ENCODE assay signal across 8 mouse cellular contexts in genomic region chr8:123981674-123982073, GRCm38 (mm10). TPM values are rescaled to one million over a fixed set of nuclear protein-coding genes. Genes with fewer than 3 reads are reported as not detected.
A peak's percentile ranks its signal among the peaks of the same experiment; 100 is the strongest.
DNase-seq lines count a peak whose midpoint lies in the region; ATAC-seq and TF ChIP-seq lines count a peak whose summit lies in the region.

No protein-coding gene starts in this region.

- peak overlapping the region; percentile 63; the same call in 1 of the 2 replicates for H3K4me3 ChIP-seq in cortical plate, adult 2 months (ENCODE audit: insufficient read depth, low read length)
- H3K4me3 ChIP-seq in hindbrain, embryonic 12.5 days, result peak overlapping the region; percentile 11
- H3K4me3 ChIP-seq in limb, embryonic 14.5 days (replicated peaks; ENCODE audit: low read length), result peak overlapping the region; percentile 70; the same call in 1 of the 2 replicates

- H3K4me2 ChIP-seq in hindbrain, embryonic 12.5 days (replicated peaks), result peak overlapping the region; percentile 96
- H3K4me2 ChIP-seq in limb, embryonic 14.5 days (replicated peaks; ENCODE audit: low read depth, low read length, severe bottlenecking), result peak overlapping the region; percentile 28; the same call in 1 of the 2 replicates

- H3K27ac ChIP-seq in cortical plate, adult 2 months (ENCODE audit: insufficient read depth, low read length), result no peak overlapping the region
- no peak overlapping the region for H3K27ac ChIP-seq in hindbrain, embryonic 12.5 days
- no peak overlapping the region for H3K27ac ChIP-seq in limb, embryonic 14.5 days (replicated peaks; ENCODE audit: low read depth, low read length)

- no peak for TF ChIP-seq POLR2A in cortical plate, adult 2 months (IDR thresholded peaks at IDR 0.05; ENCODE audit: extremely low read depth, insufficient read depth, low read length)
- no peak for TF ChIP-seq POLR2A in limb, embryonic 14.5 days (IDR thresholded peaks at IDR 0.05; ENCODE audit: borderline replicate concordance, extremely low read depth, insufficient read depth, insufficient read length)

- no peak for TF ChIP-seq CTCF in cortical plate, adult 2 months (IDR thresholded peaks at IDR 0.05; ENCODE audit: extremely low read depth, insufficient read depth, low read length)

- H3K36me3 ChIP-seq in hindbrain, embryonic 12.5 days, result no peaks in the 10 kb centered on the region
- H3K36me3 ChIP-seq in limb, embryonic 14.5 days (ENCODE audit: control insufficient read depth, insufficient read depth, low read length), result no peaks in the 10 kb centered on the region

- H3K4me1 ChIP-seq in cortical plate, adult 2 months (ENCODE audit: control insufficient read depth, insufficient read depth, low read length), result no peaks in the 10 kb centered on the region; the same call in 1 of the 2 replicates
- peaks cover 14% of the 10 kb centered on the region for H3K4me1 ChIP-seq in hindbrain, embryonic 12.5 days
- no peaks in the 10 kb centered on the region for H3K4me1 ChIP-seq in limb, embryonic 14.5 days (ENCODE audit: control insufficient read depth, insufficient read depth, low read length)

- DNase-seq in kidney, adult 18-20 months, result peak; percentile 13
- DNase-seq in kidney, postnatal 14 days, result no peak
- no peak for DNase-seq in limb, embryonic 14.5 days (ENCODE audit: low spot score)
- DNase-seq in right cerebral cortex, postnatal 14 days, result peak; percentile 32
- DNase-seq in urinary bladder, postnatal 25 days (ENCODE audit: low spot score), result no peak

- H3K9ac ChIP-seq in hindbrain, embryonic 12.5 days, result peak overlapping the region; percentile 41; the same call in 1 of the 2 replicates
- H3K9ac ChIP-seq in limb, embryonic 14.5 days (ENCODE audit: low read depth, low read length, severe bottlenecking), result no peak overlapping the region

- ATAC-seq in hindbrain, embryonic 12.5 days (ENCODE audit: low FRiP score), result no peak
- ATAC-seq in limb, embryonic 14.5 days (ENCODE audit: low FRiP score, low read depth), result no peak
- no peak for ATAC-seq in granulocyte monocyte progenitor cell, adult 5-6 weeks (replicated peaks; ENCODE audit: poor library complexity, severe bottlenecking)

- H3K27me3 ChIP-seq in hindbrain, embryonic 12.5 days, result no peaks in the 10 kb centered on the region
- no peaks in the 10 kb centered on the region for H3K27me3 ChIP-seq in limb, embryonic 14.5 days (ENCODE audit: control insufficient read depth, insufficient read depth, low read length)

- 52% methylated on average over 4 of the region's 4 CpGs for WGBS in hindbrain, embryonic 12.5 days
- 42% methylated on average over 4 of the region's 4 CpGs for WGBS in limb, embryonic 14.5 days

- no peaks in the 10 kb centered on the region for H3K9me3 ChIP-seq in hindbrain, embryonic 12.5 days (replicated peaks)
- H3K9me3 ChIP-seq in limb, embryonic 14.5 days (ENCODE audit: control insufficient read depth, low read length), result no peaks in the 10 kb centered on the region

RNA-seq across cellular contexts. Expression of gene Abcb10, which starts 1.2 kb away (rescaled TPM):
- polyA plus RNA-seq in cortical plate, adult 2 months (2012; rRNA removed), result 13.4 and 14.1 TPM in 2 replicates
- 19.8 and 20.7 TPM in 2 replicates for polyA plus RNA-seq in hindbrain, embryonic 12.5 days (2016; fragmentation: Nextera tagmentation; extraction: Ambion mirVana)
- polyA plus RNA-seq in limb, embryonic 14.5 days (2012; rRNA removed), result 14.0 and 15.4 TPM in 2 replicates
- 19.2 and 20.9 TPM in 2 replicates for polyA plus RNA-seq in limb, embryonic 14.5 days (2014; fragmentation: Nextera tagmentation; extraction: Ambion mirVana)
- total RNA-seq in granulocyte monocyte progenitor cell, adult 5-6 weeks (2014; fragmentation: Nextera tagmentation), result 20.8 and 24.6 TPM in 2 replicates
- total RNA-seq in granulocyte monocyte progenitor cell, adult 5-6 weeks (2017), result 24.1 TPM in 2 replicates

RNA-seq across cellular contexts. Expression of gene Nup133, which starts 32.6 kb away (rescaled TPM):
- polyA plus RNA-seq in cortical plate, adult 2 months (2012; rRNA removed), result 17.7 and 21.0 TPM in 2 replicates
- polyA plus RNA-seq in hindbrain, embryonic 12.5 days (2016; fragmentation: Nextera tagmentation; extraction: Ambion mirVana), result 39.2 and 42.1 TPM in 2 replicates
- 27.0 and 27.1 TPM in 2 replicates for polyA plus RNA-seq in limb, embryonic 14.5 days (2012; rRNA removed)
- 32.2 TPM in 2 replicates for polyA plus RNA-seq in limb, embryonic 14.5 days (2014; fragmentation: Nextera tagmentation; extraction: Ambion mirVana)
- total RNA-seq in granulocyte monocyte progenitor cell, adult 5-6 weeks (2014; fragmentation: Nextera tagmentation), result 25.5 and 33.3 TPM in 2 replicates
- total RNA-seq in granulocyte monocyte progenitor cell, adult 5-6 weeks (2017), result 26.7 and 26.8 TPM in 2 replicates

RNA-seq across cellular contexts. Expression of gene Taf5l, which starts 39.5 kb away (rescaled TPM):
- 17.0 and 17.5 TPM in 2 replicates for polyA plus RNA-seq in cortical plate, adult 2 months (2012; rRNA removed)
- 32.6 and 34.4 TPM in 2 replicates for polyA plus RNA-seq in hindbrain, embryonic 12.5 days (2016; fragmentation: Nextera tagmentation; extraction: Ambion mirVana)
- 38.8 and 49.3 TPM in 2 replicates for polyA plus RNA-seq in limb, embryonic 14.5 days (2012; rRNA removed)
- 48.8 and 49.6 TPM in 2 replicates for polyA plus RNA-seq in limb, embryonic 14.5 days (2014; fragmentation: Nextera tagmentation; extraction: Ambion mirVana)
- total RNA-seq in granulocyte monocyte progenitor cell, adult 5-6 weeks (2014; fragmentation: Nextera tagmentation), result 27.9 and 36.4 TPM in 2 replicates
- 33.9 and 37.4 TPM in 2 replicates for total RNA-seq in granulocyte monocyte progenitor cell, adult 5-6 weeks (2017)

RNA-seq across cellular contexts. Expression of gene Urb2, which starts 39.6 kb away (rescaled TPM):
- polyA plus RNA-seq in cortical plate, adult 2 months (2012; rRNA removed), result 4.9 and 5.5 TPM in 2 replicates
- 5.9 and 6.4 TPM in 2 replicates for polyA plus RNA-seq in hindbrain, embryonic 12.5 days (2016; fragmentation: Nextera tagmentation; extraction: Ambion mirVana)
- polyA plus RNA-seq in limb, embryonic 14.5 days (2012; rRNA removed), result 11.9 and 12.4 TPM in 2 replicates
- polyA plus RNA-seq in limb, embryonic 14.5 days (2014; fragmentation: Nextera tagmentation; extraction: Ambion mirVana), result 6.7 and 7.2 TPM in 2 replicates
- total RNA-seq in granulocyte monocyte progenitor cell, adult 5-6 weeks (2014; fragmentation: Nextera tagmentation), result 27.8 and 29.2 TPM in 2 replicates
- 23.6 and 27.2 TPM in 2 replicates for total RNA-seq in granulocyte monocyte progenitor cell, adult 5-6 weeks (2017)

Comparison
In these comparisons a context has a peak if more than half of its experiments do, and no peak if none do; other contexts are left out.
1. DNase-seq: peak in kidney, adult 18-20 months (single experiment) and right cerebral cortex, postnatal 14 days (single experiment); none in kidney, postnatal 14 days (single experiment), limb, embryonic 14.5 days (single experiment) and urinary bladder, postnatal 25 days (single experiment).
2. H3K4me3 ChIP-seq: peak in every context shown above with its lines; median percentile 70 in limb, embryonic 14.5 days; 63 in cortical plate, adult 2 months; 11 in hindbrain, embryonic 12.5 days.